Mouse (Mus musculus) neural tube, embryonic 12.5 days (tissue): ENCODE data around the gene Uqcrq. TPM values are rescaled to one million over a fixed set of nuclear protein-coding genes. Genes with fewer than 3 reads are reported as not detected.
A peak's percentile ranks its signal among the peaks of the same experiment; 100 is the strongest.

ENCODE experiments used
- ATAC-seq: fragments of 200-750 bp; cut with Nextera tagmentation; 2 replicates; pipeline ENCODE4 v1.8.0; 2017; ENCODE audit warnings: low read depth, mild to moderate bottlenecking, moderate TSS enrichment, moderate library complexity; ENCODE audit not compliant: low FRiP score
- H3K27ac ChIP-seq: fragments of 300-500 bp; sonication (generic); 2 replicates; pipeline ENCODE4 v1.5.1; 2016
- H3K27me3 ChIP-seq: fragments of 300-500 bp; sonication (generic); replicated peaks from 2 replicates; pipeline ENCODE4 v1.6.1; 2016; ENCODE audit warnings: mild to moderate bottlenecking
- H3K36me3 ChIP-seq: fragments of 300-500 bp; sonication (generic); 2 replicates; pipeline ENCODE4 v1.6.1; 2016; ENCODE audit warnings: mild to moderate bottlenecking
- H3K4me1 ChIP-seq: fragments of 300-500 bp; sonication (generic); 2 replicates; pipeline ENCODE4 v1.6.1; 2016
- H3K4me2 ChIP-seq: fragments of 300-500 bp; sonication (generic); replicated peaks from 2 replicates; pipeline ENCODE4 v1.6.1; 2016; ENCODE audit warnings: mild to moderate bottlenecking
- H3K4me3 ChIP-seq: fragments of 300-500 bp; sonication (generic); 2 replicates; pipeline ENCODE4 v1.5.1; 2016
- H3K9ac ChIP-seq: fragments of 300-500 bp; sonication (generic); 2 replicates; pipeline ENCODE4 v1.6.1; 2016; ENCODE audit warnings: mild to moderate bottlenecking
- H3K9me3 ChIP-seq: fragments of 300-500 bp; sonication (generic); 2 replicates; pipeline ENCODE4 v1.6.1; 2016; ENCODE audit warnings: mild to moderate bottlenecking
- WGBS: fragments of 180-500 bp; shearing (Covaris S2); methylation state at CpG from one replicate; pipeline ENCODE4 v1.1.7; 2016; 5-methylcytosine and 5-hydroxymethylcytosine counted together
- polyA plus RNA-seq: library from polyadenylated mRNA; unstranded; fragments of >200 nt; fragmentation: Nextera tagmentation; extraction: Ambion mirVana; gene quantifications from 2 replicates; pipeline ENCODE4 v1.2.1, GENCODE M21; 2016

Uqcrq gene
- 607 and 637 TPM in 2 replicates for polyA plus RNA-seq

DNA sequence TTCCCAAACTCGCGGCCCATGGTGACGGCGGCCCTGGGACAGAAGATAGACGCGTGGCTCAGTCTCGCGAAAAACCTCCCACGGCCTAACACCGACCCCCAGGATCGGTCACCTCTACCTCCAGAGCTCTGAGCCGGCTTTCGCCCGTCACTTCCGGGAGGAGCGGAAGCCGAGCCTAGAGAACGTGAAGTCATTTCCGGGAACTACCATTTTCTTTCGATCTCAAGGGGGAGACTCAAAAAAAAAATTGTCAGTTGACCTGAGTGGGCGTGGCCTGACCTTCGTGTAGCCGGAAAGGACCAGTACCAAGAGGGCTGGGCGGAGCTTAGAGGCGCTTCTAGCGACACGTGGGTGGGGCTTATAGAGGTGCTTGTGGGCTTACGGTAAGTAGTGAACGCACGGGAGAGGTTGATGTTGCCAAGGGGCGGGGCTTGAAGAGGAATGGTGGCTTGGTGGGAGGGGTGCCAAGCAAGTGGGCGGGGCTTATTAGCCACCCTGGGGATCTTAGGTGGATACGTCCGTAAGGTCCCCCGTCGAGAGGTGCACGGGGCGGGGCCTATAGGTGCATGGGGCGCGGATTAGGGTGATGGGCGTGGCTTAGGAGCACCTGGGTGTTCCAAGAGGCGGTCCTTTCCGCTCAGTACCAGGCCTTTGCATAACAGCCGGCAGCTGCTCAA is at the start of gene Uqcrq, which contains the start of gene Gdf9:
Gene Uqcrq (minus strand): TSS at position 162 of the 677 bp plus-strand sequence.
Gene Gdf9 (plus strand): TSS at position 354 of the 677 bp plus-strand sequence.
- peaks cover 8% of the 10 kb centered on the region for H3K4me1 ChIP-seq
- ATAC-seq = peak; percentile 96
- peak within 1 kb of the TSS; percentile 86 for H3K9ac ChIP-seq
- peak within 1 kb of the TSS; percentile 81 for H3K4me2 ChIP-seq
- under 1% methylated on average over 44 of the region's 44 CpGs for WGBS
- H3K36me3 ChIP-seq = peaks cover 15% of the 10 kb centered on the region
- no peaks in the 10 kb centered on the region for H3K27me3 ChIP-seq
- peak within 1 kb of the TSS; percentile 32; the same call in 1 of the 2 replicates for H3K27ac ChIP-seq
- H3K4me3 ChIP-seq = peak within 1 kb of the TSS; percentile 92
- no peaks in the 10 kb centered on the region for H3K9me3 ChIP-seq

DNA sequence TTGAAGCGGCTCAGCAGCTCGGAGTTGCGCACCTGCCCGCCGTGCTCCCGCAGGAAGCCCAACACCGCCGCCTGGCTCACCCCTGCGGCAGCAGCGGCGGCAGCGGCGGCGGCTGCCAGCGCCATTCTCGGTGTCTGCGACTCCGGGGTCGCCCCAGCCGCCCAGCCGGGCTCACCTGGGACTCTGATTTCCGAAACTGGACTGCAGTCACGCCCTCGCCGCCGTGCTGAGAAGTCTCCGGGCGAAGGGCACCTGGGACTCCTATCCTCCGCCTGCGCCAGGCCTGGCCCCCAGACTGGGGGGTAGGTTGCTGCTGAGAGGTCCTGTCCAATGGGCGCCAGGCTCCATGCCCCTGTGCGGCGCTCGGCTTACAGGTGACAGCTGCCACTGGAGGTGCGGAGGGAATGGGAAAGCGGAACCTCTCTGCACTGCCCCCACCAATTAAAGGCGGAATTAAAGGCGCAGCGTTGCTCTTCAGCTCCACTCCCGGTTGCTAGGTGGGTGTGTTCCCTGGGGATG is 49.2 kb upstream of the Uqcrq start, which contains the start of the genes Gm9945 and Sowaha:
Gene Gm9945 (plus strand): TSS at position 384 of the 519 bp plus-strand sequence.
Gene Sowaha (minus strand): TSS at position 492 of the 519 bp plus-strand sequence.
- H3K9ac ChIP-seq = peak within 1 kb of the TSS; percentile 45
- no peak within 1 kb of the TSS for H3K27ac ChIP-seq
- no peaks in the 10 kb centered on the region for H3K36me3 ChIP-seq
- peak; percentile 56; the same call in 1 of the 2 replicates for ATAC-seq
- H3K4me3 ChIP-seq = peak within 1 kb of the TSS; percentile 38
- peak within 1 kb of the TSS; percentile 73 for H3K4me2 ChIP-seq
- H3K27me3 ChIP-seq = peaks cover 65% of the 10 kb centered on the region
- 3% methylated on average over 40 of the region's 40 CpGs for WGBS
- H3K9me3 ChIP-seq = 0 out of 2 replicates have a peak, but pooled peaks cover 8% of the 10 kb centered on the region
- H3K4me1 ChIP-seq = peaks cover 19% of the 10 kb centered on the region

DNA sequence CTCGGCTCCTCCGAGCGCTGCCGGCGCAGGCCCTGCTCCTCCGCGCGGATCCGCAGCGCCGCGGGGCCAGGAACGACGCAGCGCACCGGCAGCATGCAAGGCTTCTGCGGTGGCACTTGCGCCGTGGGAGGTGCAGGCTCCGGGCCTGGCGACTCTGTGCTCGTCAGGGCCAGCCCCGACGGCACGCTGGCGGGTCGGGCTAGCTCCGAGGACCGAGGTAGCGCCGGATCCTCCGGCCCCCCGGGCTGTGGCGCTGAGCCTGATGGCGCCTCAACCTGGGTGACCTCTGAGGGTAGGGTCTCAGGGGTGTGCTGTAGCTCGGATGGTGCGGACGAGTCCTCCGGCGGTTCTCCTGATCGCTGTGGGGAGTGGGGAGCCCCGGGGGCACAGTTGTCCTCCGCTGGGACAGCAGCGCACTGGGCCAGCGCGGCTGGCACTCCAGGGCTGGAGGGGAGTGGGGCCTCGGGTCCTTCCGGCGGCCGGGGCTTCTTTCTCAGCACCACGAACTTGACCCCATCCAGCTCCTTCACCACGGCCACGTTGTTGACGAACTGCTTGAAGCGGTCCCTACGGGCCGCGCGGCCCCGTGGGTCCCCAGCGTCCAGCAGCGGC is 48.6 kb upstream of the Uqcrq start:
- Histone ChIP-seq H3K9me3 (0 out of 2 replicates have a peak, but pooled peaks cover 8% of the 10 kb centered on the region), H3K36me3 (no peaks in the 10 kb centered on the region), H3K4me2 (peak overlapping the region; percentile 73), H3K4me1 (peaks cover 19% of the 10 kb centered on the region), H3K27me3 (peaks cover 70% of the 10 kb centered on the region), H3K27ac (no peak overlapping the region), H3K9ac (peak overlapping the region; percentile 45), H3K4me3 (peak overlapping the region; percentile 38)
- ATAC-seq = peak; percentile 70
- 1% methylated on average over 62 of the region's 62 CpGs for WGBS

DNA sequence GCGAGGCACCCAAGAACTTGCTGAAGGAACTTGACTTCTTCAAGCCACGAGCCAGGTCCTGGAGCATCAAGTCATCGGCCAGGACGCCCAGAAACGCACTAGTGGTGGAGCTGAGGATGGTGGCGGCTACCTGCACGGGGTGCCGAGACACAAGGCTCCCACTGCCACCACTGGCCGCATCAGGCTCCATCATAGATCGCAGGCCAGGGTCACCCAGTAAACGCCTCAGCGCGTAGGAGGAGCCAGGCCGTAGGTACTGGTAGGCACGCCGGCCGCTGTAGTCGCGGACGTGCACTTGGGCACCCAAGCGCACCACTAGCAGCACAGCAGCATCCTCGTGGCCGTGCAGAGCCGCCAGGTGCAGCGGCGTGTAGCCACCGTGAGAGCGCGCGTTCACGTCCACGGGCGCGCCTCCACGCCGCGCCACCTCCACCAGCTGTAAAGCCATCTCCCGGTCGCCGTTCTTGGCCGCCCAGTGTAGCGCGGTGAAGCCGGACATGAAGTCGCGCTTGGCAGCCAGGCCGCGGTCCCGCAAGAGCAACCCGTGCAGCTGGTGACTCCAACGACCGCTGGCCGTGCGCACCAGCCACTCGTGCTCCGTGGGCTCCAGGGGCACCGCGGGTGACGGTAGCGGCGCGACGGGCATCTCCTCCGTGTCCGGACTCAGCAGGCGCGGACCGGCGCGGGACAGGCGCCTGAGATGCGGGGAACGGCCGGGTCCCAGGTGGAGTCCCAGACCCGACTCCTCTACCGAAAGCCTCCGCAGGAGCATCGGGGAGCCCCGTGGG is 47.9 kb upstream of the Uqcrq start:
- 5% methylated on average over 79 of the region's 79 CpGs for WGBS
- no peak for ATAC-seq
- peak overlapping the region; percentile 38 for H3K4me3 ChIP-seq

DNA sequence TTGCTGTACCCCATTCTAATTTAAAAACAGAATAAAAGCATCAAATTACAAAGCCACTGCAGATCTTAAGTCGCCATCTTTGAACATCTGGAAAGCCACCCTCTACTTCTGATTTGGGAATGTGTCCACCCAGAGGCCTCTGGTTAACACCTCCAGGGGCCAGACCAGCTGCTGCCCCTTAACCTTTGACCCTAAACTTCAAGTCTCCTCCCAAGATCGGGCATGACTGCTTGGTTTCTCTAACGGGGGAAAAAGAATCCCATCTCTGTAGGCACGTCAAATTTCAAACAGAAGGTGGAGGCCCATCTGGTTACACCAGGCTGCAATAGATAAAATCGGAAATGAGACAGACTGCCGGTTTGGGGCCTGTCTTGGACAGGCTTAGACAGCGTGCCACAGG is 47.2 kb upstream of the Uqcrq start:
- WGBS = 46% methylated on average over 7 of the region's 7 CpGs
- H3K4me3 ChIP-seq = no peak overlapping the region

More for the DNA sequence above, 47.9 kb upstream of the Uqcrq start:
- peak overlapping the region; percentile 45 for H3K9ac ChIP-seq
- no peaks in the 10 kb centered on the region for H3K36me3 ChIP-seq
- H3K4me2 ChIP-seq = peak overlapping the region; percentile 73
- H3K9me3 ChIP-seq = 0 out of 2 replicates have a peak, but pooled peaks cover 8% of the 10 kb centered on the region
- H3K4me1 ChIP-seq = peaks cover 19% of the 10 kb centered on the region
- H3K27me3 ChIP-seq = peaks cover 69% of the 10 kb centered on the region
- no peak overlapping the region for H3K27ac ChIP-seq

DNA sequence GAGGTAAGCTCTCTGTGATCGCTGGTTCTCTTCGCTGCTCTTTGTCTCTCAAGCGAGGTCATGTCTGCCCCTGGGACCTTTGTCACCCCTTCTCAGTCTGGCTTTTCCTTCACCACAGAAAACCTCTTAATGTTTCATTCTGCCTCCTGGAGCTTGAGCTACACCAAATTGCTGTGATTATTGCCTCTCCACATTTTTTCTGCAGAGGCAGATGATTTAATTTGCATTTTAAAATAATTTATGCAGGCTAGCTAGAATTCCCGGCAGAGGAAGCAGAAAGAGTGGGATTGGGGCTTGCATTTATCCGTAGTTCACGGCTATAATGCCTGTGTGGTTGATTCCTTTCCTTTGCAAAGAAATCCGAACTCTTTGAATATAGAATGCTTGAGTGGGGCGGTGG is 45.0 kb upstream of the Uqcrq start:
- Histone ChIP-seq H3K27ac (no peak overlapping the region), H3K4me2 (peak overlapping the region; percentile 10), H3K36me3 (no peaks in the 10 kb centered on the region), H3K4me3 (no peak overlapping the region), H3K4me1 (peaks cover 25% of the 10 kb centered on the region), H3K9me3 (0 out of 2 replicates have a peak, but pooled peaks cover 8% of the 10 kb centered on the region), H3K9ac (no peak overlapping the region), H3K27me3 (peaks cover 71% of the 10 kb centered on the region)
- ATAC-seq = no peak
- WGBS = 25% methylated on average over 8 of the region's 8 CpGs

More for the DNA sequence above, 47.2 kb upstream of the Uqcrq start:
- peaks cover 19% of the 10 kb centered on the region for H3K4me1 ChIP-seq
- H3K4me2 ChIP-seq = peak overlapping the region; percentile 73; the same call in 1 of the 2 replicates
- no peak overlapping the region for H3K9ac ChIP-seq
- H3K27me3 ChIP-seq = peaks cover 71% of the 10 kb centered on the region
- no peak for ATAC-seq
- no peaks in the 10 kb centered on the region for H3K36me3 ChIP-seq
- 0 out of 2 replicates have a peak, but pooled peaks cover 8% of the 10 kb centered on the region for H3K9me3 ChIP-seq
- H3K27ac ChIP-seq = no peak overlapping the region

DNA sequence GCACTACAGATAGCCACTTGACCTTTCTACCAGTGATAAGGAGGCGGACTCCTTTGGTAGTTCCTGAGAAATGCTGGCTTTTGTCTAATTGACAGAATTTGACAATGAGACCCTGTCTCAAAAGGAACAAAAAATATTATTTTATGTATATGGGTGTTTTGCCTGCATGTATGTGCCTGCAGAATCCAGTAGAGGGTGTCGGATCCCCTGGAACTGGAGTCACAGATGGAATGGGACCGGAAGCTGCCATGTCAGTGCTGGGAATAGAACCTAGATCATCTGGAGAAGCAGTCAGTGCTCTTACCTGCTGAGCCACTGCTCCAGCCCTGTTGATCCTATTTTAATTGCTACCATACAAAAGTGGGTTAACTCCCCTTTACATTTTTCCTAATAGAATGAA is 42.1 kb upstream of the Uqcrq start:
- no peak overlapping the region for H3K4me3 ChIP-seq
- 79% methylated on average over 3 of the region's 3 CpGs for whole genome bisulfite sequencing
- H3K27ac ChIP-seq = no peak overlapping the region
- no peak overlapping the region for H3K4me2 ChIP-seq
- H3K9me3 ChIP-seq = no peaks in the 10 kb centered on the region
- H3K27me3 ChIP-seq = peaks cover 50% of the 10 kb centered on the region
- ATAC-seq = no peak
- H3K36me3 ChIP-seq = no peaks in the 10 kb centered on the region
- peaks cover 12% of the 10 kb centered on the region for H3K4me1 ChIP-seq
- H3K9ac ChIP-seq = no peak overlapping the region

DNA sequence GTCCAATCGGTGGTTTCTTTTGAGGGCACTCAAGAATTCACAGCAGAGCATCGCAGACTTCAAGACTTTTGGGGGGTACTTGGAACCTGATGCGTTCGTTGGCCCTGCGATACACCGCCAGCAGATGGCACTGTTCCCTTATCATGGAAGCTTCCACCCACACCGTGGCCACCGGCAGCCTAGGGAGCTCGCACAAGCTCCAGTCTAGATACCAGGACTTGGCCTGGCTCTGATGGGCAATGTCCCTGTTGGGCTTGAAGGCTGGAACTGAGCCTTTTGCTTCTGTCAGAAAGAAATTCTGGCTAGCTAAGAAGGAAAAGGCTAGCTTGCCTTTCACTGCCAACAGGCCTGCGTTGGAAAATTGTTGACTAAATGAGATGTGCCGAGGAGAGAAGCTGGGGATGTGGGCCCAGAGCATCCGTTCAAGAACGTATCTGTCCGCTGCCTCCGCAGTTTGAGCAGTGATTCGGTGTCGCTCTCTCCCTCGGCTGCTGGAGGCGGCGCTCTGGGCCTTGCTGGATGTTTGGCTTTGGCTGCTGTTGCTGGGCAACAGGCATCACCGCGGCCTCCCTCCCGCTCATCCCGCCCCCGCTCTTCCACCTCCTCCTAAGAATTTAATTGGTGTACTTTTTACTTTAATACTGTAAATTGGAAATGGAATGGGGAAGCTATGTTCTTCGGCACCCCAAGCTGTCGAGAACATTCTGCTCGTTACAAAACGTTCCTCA is 39.5 kb upstream of the Uqcrq start, which contains the start of gene Gm9837:
Gene Gm9837 (minus strand): TSS at position 512 of the 728 bp plus-strand sequence.
- H3K27ac ChIP-seq = no peak within 1 kb of the TSS
- 0 out of 2 replicates have a peak within 1 kb of the TSS, but pooled peaks have one; percentile 30 for H3K9ac ChIP-seq
- peak; percentile 81 for ATAC-seq

DNA sequence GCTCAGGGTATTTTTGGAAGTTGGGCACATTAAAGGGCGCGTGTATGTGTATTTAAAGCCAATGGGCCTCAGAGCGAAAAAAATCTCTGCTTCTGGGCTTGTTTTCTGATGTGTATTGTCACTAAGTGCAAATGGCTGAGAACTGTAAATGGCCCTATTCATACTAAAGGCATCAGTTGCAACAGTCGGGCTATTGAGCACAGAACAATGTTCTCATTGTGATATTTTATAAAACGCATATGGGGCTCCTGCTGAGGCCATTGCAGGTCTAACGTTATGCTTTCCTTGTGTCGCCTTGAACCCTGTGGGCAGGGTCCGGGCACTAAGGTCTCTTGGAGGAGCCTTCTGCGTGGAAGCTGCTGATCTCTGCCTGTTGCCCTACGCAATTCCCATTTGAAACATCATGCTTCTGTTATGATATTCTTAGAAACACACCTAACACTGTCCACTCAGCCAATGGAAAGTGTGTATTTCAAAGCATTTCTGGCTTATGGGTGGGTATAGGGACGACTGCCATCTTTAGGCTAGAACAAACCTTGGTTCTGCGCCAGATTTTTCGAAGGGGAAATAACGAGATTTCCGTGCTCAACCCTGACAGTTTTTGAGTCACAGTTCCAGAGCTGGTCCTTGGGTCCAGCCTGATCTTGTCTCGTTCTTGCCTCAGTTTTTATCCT is 38.8 kb upstream of the Uqcrq start:
- Histone ChIP-seq H3K36me3 (no peaks in the 10 kb centered on the region), H3K4me3 (no peak overlapping the region), H3K4me1 (peaks cover 23% of the 10 kb centered on the region), H3K9me3 (no peaks in the 10 kb centered on the region), H3K9ac (no peak overlapping the region), H3K27me3 (peaks cover 67% of the 10 kb centered on the region), H3K4me2 (peak overlapping the region; percentile 57), H3K27ac (no peak overlapping the region)
- 33% methylated on average over 16 of the region's 16 CpGs for WGBS
- ATAC-seq = no peak

More for the DNA sequence above, 39.5 kb upstream of the Uqcrq start, which contains the start of gene Gm9837:
- H3K27me3 ChIP-seq = peaks cover 67% of the 10 kb centered on the region
- 4% methylated on average over 29 of the region's 29 CpGs for WGBS
- H3K4me2 ChIP-seq = peak within 1 kb of the TSS; percentile 57
- no peaks in the 10 kb centered on the region for H3K9me3 ChIP-seq
- H3K4me3 ChIP-seq = peak within 1 kb of the TSS; percentile 7; the same call in 1 of the 2 replicates
- H3K36me3 ChIP-seq = no peaks in the 10 kb centered on the region
- peaks cover 23% of the 10 kb centered on the region for H3K4me1 ChIP-seq

DNA sequence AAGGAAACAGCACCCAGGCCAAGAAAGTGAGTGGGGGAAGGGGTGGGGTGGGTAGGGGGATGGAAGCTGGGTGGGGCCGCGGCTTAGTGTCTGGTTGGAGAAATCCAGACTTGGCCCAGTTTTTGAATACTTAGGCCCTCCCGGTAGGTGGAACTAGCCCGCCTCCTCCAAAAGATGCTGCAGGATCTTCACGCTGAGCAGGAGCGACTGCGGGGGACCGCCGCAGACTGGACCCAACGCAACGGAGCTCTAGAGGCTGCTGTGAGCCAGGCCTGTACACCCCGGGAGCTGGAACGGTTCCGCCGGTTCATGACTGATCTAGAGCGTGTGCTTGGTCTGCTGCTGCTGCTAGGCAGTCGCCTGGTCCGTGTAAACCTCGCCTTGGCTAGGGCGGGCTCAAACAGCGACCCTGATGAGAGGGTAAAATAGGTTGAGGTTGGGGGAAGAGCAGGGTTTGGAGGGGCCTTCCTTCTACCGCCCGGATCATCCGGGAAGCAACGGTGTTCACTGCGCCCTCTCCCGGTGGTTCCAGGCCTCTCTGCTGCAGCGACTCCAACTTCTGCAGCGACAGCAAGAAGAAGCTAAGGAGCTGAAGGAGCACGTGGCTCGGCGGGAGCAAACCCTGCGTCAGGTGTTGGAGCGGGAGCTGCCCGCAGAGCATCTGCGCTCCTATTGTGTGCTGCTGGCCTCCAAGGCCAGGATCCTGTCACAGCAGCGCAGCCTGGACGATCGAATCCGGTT is 35.8 kb upstream of the Uqcrq start:
- 5% methylated on average over 40 of the region's 40 CpGs for WGBS
- Histone ChIP-seq H3K27ac (no peak overlapping the region), H3K4me3 (peak overlapping the region; percentile 20), H3K9ac (peak overlapping the region; percentile 30; the same call in 1 of the 2 replicates), H3K9me3 (no peaks in the 10 kb centered on the region), H3K4me2 (peak overlapping the region; percentile 55), H3K27me3 (peaks cover 78% of the 10 kb centered on the region), H3K4me1 (peaks cover 34% of the 10 kb centered on the region), H3K36me3 (no peaks in the 10 kb centered on the region)
- 0 out of 2 replicates have a peak, but pooled peaks have one; percentile 27 for ATAC-seq
